In genomic region chr5:81224465-81224864, GRCm38 (mm10) we compare ENCODE assay signal across 22 mouse cellular contexts.
A peak's percentile ranks its signal among the peaks of the same experiment; 100 is the strongest.
DNase-seq lines count a peak whose midpoint lies in the region; ATAC-seq and TF ChIP-seq lines count a peak whose summit lies in the region.
"Had no signal": no experiment of that assay in that cellular context is flagged by ENCODE, and none has a peak within 500 bp of the region (broad histone marks: within the 10 kb centered on the region; RNA-seq: fewer than 3 reads in every experiment).

No protein-coding gene starts in this region.

- no peak overlapping the region for H3ac ChIP-seq in myocyte (ENCODE audit: control insufficient read depth, insufficient read length)

- ATAC-seq in limb, embryonic 13.5 days (ENCODE audit: low FRiP score, low read depth): peak; percentile 52; the same call in 1 of the 2 replicates
- ATAC-seq: forebrain, embryonic 14.5 days had no signal

- no peak overlapping the region for H3K4me2 ChIP-seq in limb, embryonic 13.5 days (replicated peaks)
- H3K4me2 ChIP-seq in myocyte (ENCODE audit: low read depth): peak overlapping the region; percentile 51
- H3K4me2 ChIP-seq: embryonic facial prominence, embryonic 15.5 days; heart, embryonic 12.5 days; hindbrain, embryonic 15.5 days had no signal

- no peak for DNase-seq in limb, embryonic 10.5 days (ENCODE audit: low spot score)
- peak; percentile 13 for DNase-seq in embryonic facial prominence, embryonic 10.5 days (ENCODE audit: low spot score)
- DNase-seq in forelimb bud, embryonic 11.5 days (ENCODE audit: low read depth, low spot score): peak; percentile 60
- DNase-seq in lung, postnatal 14 days: no peak
- DNase-seq in hindbrain, embryonic 10.5 days (ENCODE audit: low spot score): no peak
- DNase-seq in frontal cortex, postnatal 14 days (ENCODE audit: low spot score in 2 of 2): no peak
- DNase-seq: adrenal gland, adult 8-10 months; adrenal gland, postnatal 36 days; cerebellum, adult 11 months; cerebellum, adult 8-10 months; cerebellum, postnatal 14 days; gastrocnemius, adult 2 months; gastrocnemius, postnatal 25 days; kidney, adult 18-20 months had no signal

- H3K9me3 ChIP-seq in limb, embryonic 13.5 days: no peaks in the 10 kb centered on the region
- H3K9me3 ChIP-seq in limb, embryonic 10.5 days (replicated peaks): no peaks in the 10 kb centered on the region
- H3K9me3 ChIP-seq in embryonic facial prominence, embryonic 10.5 days: no peaks in the 10 kb centered on the region
- no peaks in the 10 kb centered on the region for H3K9me3 ChIP-seq in hindbrain, embryonic 10.5 days
- H3K9me3 ChIP-seq: embryonic facial prominence, embryonic 15.5 days; forebrain, embryonic 10.5 days; heart, embryonic 12.5 days; hindbrain, embryonic 15.5 days had no signal

- H3K36me3 ChIP-seq in limb, embryonic 13.5 days: no peaks in the 10 kb centered on the region
- H3K36me3 ChIP-seq in limb, embryonic 10.5 days: no peaks in the 10 kb centered on the region
- H3K36me3 ChIP-seq in embryonic facial prominence, embryonic 10.5 days (replicated peaks): no peaks in the 10 kb centered on the region
- H3K36me3 ChIP-seq in myocyte (ENCODE audit: control insufficient read depth, insufficient read depth): no peaks in the 10 kb centered on the region
- H3K36me3 ChIP-seq in hindbrain, embryonic 10.5 days: no peaks in the 10 kb centered on the region
- H3K36me3 ChIP-seq: embryonic facial prominence, embryonic 15.5 days; forebrain, embryonic 10.5 days; heart, embryonic 12.5 days; hindbrain, embryonic 15.5 days had no signal

- 26% methylated on average over 6 of the region's 6 CpGs for WGBS in limb, embryonic 13.5 days
- WGBS in limb, embryonic 10.5 days: 60% methylated on average over 6 of the region's 6 CpGs
- 49% methylated on average over 6 of the region's 6 CpGs for WGBS in embryonic facial prominence, embryonic 10.5 days
- WGBS in hindbrain, embryonic 10.5 days: 81% methylated on average over 6 of the region's 6 CpGs

- H3K4me3 ChIP-seq in limb, embryonic 13.5 days: no peak overlapping the region
- no peak overlapping the region for H3K4me3 ChIP-seq in limb, embryonic 10.5 days
- H3K4me3 ChIP-seq in embryonic facial prominence, embryonic 10.5 days: no peak overlapping the region
- no peak overlapping the region for H3K4me3 ChIP-seq in myocyte
- H3K4me3 ChIP-seq in hindbrain, embryonic 10.5 days: no peak overlapping the region
- H3K4me3 ChIP-seq: embryonic facial prominence, embryonic 15.5 days; erythroblast, embryonic 14.5 days; forebrain, embryonic 10.5 days; gastrocnemius, adult 2 months; heart, embryonic 12.5 days; hindbrain, embryonic 15.5 days had no signal

- no peaks in the 10 kb centered on the region for H3K79me2 ChIP-seq in myocyte (ENCODE audit: control insufficient read depth, insufficient read depth)

- H3K27me3 ChIP-seq in limb, embryonic 13.5 days: no peaks in the 10 kb centered on the region
- no peaks in the 10 kb centered on the region for H3K27me3 ChIP-seq in limb, embryonic 10.5 days (ENCODE audit: low read depth, poor library complexity, severe bottlenecking)
- H3K27me3 ChIP-seq in embryonic facial prominence, embryonic 10.5 days (replicated peaks; ENCODE audit: low read depth, poor library complexity, severe bottlenecking): no peaks in the 10 kb centered on the region
- no peaks in the 10 kb centered on the region for H3K27me3 ChIP-seq in myocyte (ENCODE audit: control insufficient read depth, insufficient read depth, insufficient read length)
- no peaks in the 10 kb centered on the region for H3K27me3 ChIP-seq in hindbrain, embryonic 10.5 days (ENCODE audit: insufficient read depth, poor library complexity, severe bottlenecking)
- H3K27me3 ChIP-seq: embryonic facial prominence, embryonic 15.5 days; heart, embryonic 12.5 days; hindbrain, embryonic 15.5 days had no signal

- H3K9ac ChIP-seq in limb, embryonic 13.5 days: no peak overlapping the region
- H3K9ac ChIP-seq: embryonic facial prominence, embryonic 15.5 days; heart, embryonic 12.5 days; hindbrain, embryonic 15.5 days had no signal

- H3K4me1 ChIP-seq in limb, embryonic 13.5 days: peaks cover 22% of the 10 kb centered on the region
- H3K4me1 ChIP-seq in limb, embryonic 10.5 days: peaks cover 8% of the 10 kb centered on the region; the same call in 1 of the 2 replicates
- peaks cover 6% of the 10 kb centered on the region for H3K4me1 ChIP-seq in embryonic facial prominence, embryonic 10.5 days
- no peaks in the 10 kb centered on the region for H3K4me1 ChIP-seq in hindbrain, embryonic 10.5 days (replicated peaks)
- H3K4me1 ChIP-seq: forebrain, embryonic 10.5 days; heart, embryonic 12.5 days; hindbrain, embryonic 15.5 days had no signal

- no peak overlapping the region for H3K27ac ChIP-seq in limb, embryonic 13.5 days
- H3K27ac ChIP-seq in limb, embryonic 10.5 days: no peak overlapping the region
- H3K27ac ChIP-seq in embryonic facial prominence, embryonic 10.5 days (replicated peaks): no peak overlapping the region
- H3K27ac ChIP-seq in hindbrain, embryonic 10.5 days: no peak overlapping the region
- H3K27ac ChIP-seq: embryonic facial prominence, embryonic 15.5 days; forebrain, embryonic 10.5 days; gastrocnemius, adult 2 months; hindbrain, embryonic 15.5 days had no signal

- no peak for TF ChIP-seq POLR2A in myocyte (IDR thresholded peaks at IDR 0.05; ENCODE audit: insufficient read length, low read depth)

TF ChIP-seq in myocyte, 11 proteins besides CTCF, POLR2A, EP300 and RAD21:
- TF ChIP-seq E2F4 (IDR thresholded peaks at IDR 0.05; ENCODE audit: insufficient read depth): no peak
- no peak for TF ChIP-seq REST (IDR thresholded peaks at IDR 0.05; ENCODE audit: insufficient read depth, insufficient read length)
- no peak for TF ChIP-seq CEBPB (IDR thresholded peaks at IDR 0.05; ENCODE audit: insufficient read depth, poor library complexity, severe bottlenecking)
- TF ChIP-seq TCF3 (IDR thresholded peaks at IDR 0.05; ENCODE audit: insufficient read length, low read depth): no peak
- TF ChIP-seq POLR2AphosphoS2 (IDR thresholded peaks at IDR 0.05; ENCODE audit: insufficient read length, low read depth): no peak
- TF ChIP-seq MAX (IDR thresholded peaks at IDR 0.05; ENCODE audit: low read depth): no peak

Comparison
In these comparisons a context has a peak if more than half of its experiments do, and no peak if none do; other contexts are left out.
1. DNase-seq: peak in embryonic facial prominence, embryonic 10.5 days (single experiment) and forelimb bud, embryonic 11.5 days (single experiment); none in limb, embryonic 10.5 days (single experiment), lung, postnatal 14 days (single experiment), hindbrain, embryonic 10.5 days (single experiment) and frontal cortex, postnatal 14 days (0 of 2).